Mouse (Mus musculus) lung, adult 10 weeks (tissue): ENCODE measurements around the gene Mrps31. TPM values are rescaled to one million over a fixed set of nuclear protein-coding genes. Genes with fewer than 3 reads are reported as not detected.

Source experiments
- polyA plus RNA-seq: library from polyadenylated mRNA; stranded (reverse); fragments of 350-450 nt; fragmentation: Illumina TruSeq; extraction: RNeasy Lipid Tissue Mini Kit (QIAGEN cat#74804); gene quantifications from one replicate; pipeline ENCODE4 v1.2.3, GENCODE M21; 2014; ENCODE audit warnings: low read depth, low replicate concordance; ENCODE audit not compliant: insufficient read depth

The Mrps31 gene
- polyA plus RNA-seq = 15.2 TPM

GRCm38 (mm10) chr8:22411282-22411702 lies at the start of gene Mrps31:
TSS of gene Mrps31 (plus strand) at chr8:22411361.

GRCm38 (mm10) chr8:22398142-22398951 lies 12.8 kb upstream of the Mrps31 start, which contains the start of gene Slc25a15:
TSS of gene Slc25a15 (minus strand) at chr8:22398597.

Other genes with a start within 250 kb of the Mrps31 start
- 1.9 TPM for gene Nek3, start 244.9 kb upstream of the Mrps31 start, polyA plus RNA-seq
- gene Ckap2, start 225.5 kb upstream of the Mrps31 start, polyA plus RNA-seq = 0.74 TPM
- 21.4 TPM for gene Vps36, start 218.6 kb upstream of the Mrps31 start, polyA plus RNA-seq
- gene Thsd1, start 184.0 kb upstream of the Mrps31 start, polyA plus RNA-seq = 10.5 TPM
- not detected for gene Tpte, start 127.9 kb upstream of the Mrps31 start, polyA plus RNA-seq
- gene Slc25a15, start 12.8 kb upstream of the Mrps31 start, polyA plus RNA-seq = 4.9 TPM